15 mouse cellular contexts compared by ENCODE assay signal in genomic region chr13:69562654-69563574, GRCm38 (mm10). TPM values are rescaled to one million over a fixed set of nuclear protein-coding genes. Genes with fewer than 3 reads are reported as not detected.
DNase-seq lines count a peak whose midpoint lies in the region; ATAC-seq and TF ChIP-seq lines count a peak whose summit lies in the region.
"Had no signal": no experiment of that assay in that cellular context is flagged by ENCODE, and none has a peak within 500 bp of the region (broad histone marks: within the 10 kb centered on the region; RNA-seq: fewer than 3 reads in every experiment).

No protein-coding gene starts in this region.

- WGBS in kidney, embryonic 15.5 days, result 37% methylated on average over 12 of the region's 12 CpGs
- 26% methylated on average over 12 of the region's 12 CpGs for WGBS in heart, postnatal 0 days

- no peak for DNase-seq in kidney, postnatal 25 days
- peak; percentile 60 for DNase-seq in heart, adult 8-10 months (ENCODE audit: low spot score)
- DNase-seq in heart, postnatal 0 days (ENCODE audit: low spot score), result peak; percentile 80
- peak; percentile 38 for DNase-seq in skeletal muscle tissue, adult 2 months (ENCODE audit: low read depth, low spot score)
- DNase-seq in spleen, postnatal 36 days (ENCODE audit: low spot score in 2 of 2), result no peak
- DNase-seq in adrenal gland, postnatal 36 days, result no peak
- no peak for DNase-seq in frontal cortex, postnatal 14 days (ENCODE audit: low spot score in 2 of 2)
- DNase-seq: left cerebral cortex, postnatal 4 days; lung, postnatal 14 days had no signal

- no peak overlapping the region for H3K4me2 ChIP-seq in kidney, embryonic 15.5 days
- no peak overlapping the region for H3K4me2 ChIP-seq in heart, postnatal 0 days (ENCODE audit: low read depth, low read length)
- H3K4me2 ChIP-seq: midbrain, embryonic 11.5 days; neural tube, embryonic 15.5 days had no signal

- peaks cover 15% of the 10 kb centered on the region for H3K4me1 ChIP-seq in kidney, embryonic 15.5 days
- peaks cover 32% of the 10 kb centered on the region for H3K4me1 ChIP-seq in heart, postnatal 0 days (ENCODE audit: control insufficient read depth, insufficient read depth)

- H3K36me3 ChIP-seq in kidney, embryonic 15.5 days, result no peaks in the 10 kb centered on the region
- H3K36me3 ChIP-seq in heart, postnatal 0 days (replicated peaks; ENCODE audit: control insufficient read depth, insufficient read depth, low read length), result no peaks in the 10 kb centered on the region
- H3K36me3 ChIP-seq: neural tube, embryonic 15.5 days had no signal

- no peak overlapping the region for H3K4me3 ChIP-seq in kidney, embryonic 15.5 days (replicated peaks)
- H3K4me3 ChIP-seq in heart, postnatal 0 days (ENCODE audit: low read depth, low read length), result no peak overlapping the region
- H3K4me3 ChIP-seq: neural tube, embryonic 15.5 days had no signal

- TF ChIP-seq CTCF in heart, postnatal 0 days (IDR thresholded peaks at IDR 0.05; ENCODE audit: low read depth), result no peak

- no peak overlapping the region for H3K27ac ChIP-seq in kidney, embryonic 15.5 days
- no peak overlapping the region for H3K27ac ChIP-seq in heart, postnatal 0 days (ENCODE audit: low read depth)
- H3K27ac ChIP-seq: liver, embryonic 14.5 days; neural tube, embryonic 15.5 days had no signal

- TF ChIP-seq EP300 in heart, postnatal 0 days (IDR thresholded peaks at IDR 0.05; ENCODE audit: low read depth), result peak; percentile 69

- no peaks in the 10 kb centered on the region for H3K9me3 ChIP-seq in kidney, embryonic 15.5 days (replicated peaks)
- no peaks in the 10 kb centered on the region for H3K9me3 ChIP-seq in heart, postnatal 0 days (replicated peaks; ENCODE audit: control insufficient read depth, low read length)
- H3K9me3 ChIP-seq: neural tube, embryonic 15.5 days had no signal

- no peaks in the 10 kb centered on the region for H3K27me3 ChIP-seq in kidney, embryonic 15.5 days
- H3K27me3 ChIP-seq in heart, postnatal 0 days (ENCODE audit: control insufficient read depth, insufficient read depth, low read length), result no peaks in the 10 kb centered on the region
- H3K27me3 ChIP-seq: neural tube, embryonic 15.5 days; Patski had no signal

- no peak overlapping the region for H3K9ac ChIP-seq in kidney, embryonic 15.5 days
- H3K9ac ChIP-seq in heart, postnatal 0 days (replicated peaks; ENCODE audit: low read depth, low read length), result no peak overlapping the region
- H3K9ac ChIP-seq: liver, embryonic 14.5 days; neural tube, embryonic 15.5 days had no signal

- ATAC-seq in kidney, embryonic 15.5 days (replicated peaks; ENCODE audit: low FRiP score), result peak; percentile 85
- peak; percentile 95 for ATAC-seq in heart, postnatal 0 days (ENCODE audit: insufficient read depth, low read depth)
- ATAC-seq: hindbrain, embryonic 16.5 days; Patski had no signal

RNA-seq across cellular contexts. Expression of gene Tent4a, which starts 28.5 kb away (rescaled TPM):
- 5.1 and 5.5 TPM in 2 replicates for polyA plus RNA-seq in kidney, embryonic 15.5 days (2015; fragmentation: Nextera tagmentation; extraction: Ambion mirVana)
- total RNA-seq in heart, adult 8-10 months (2022), result 10 to 100 TPM; 10.6 to 14.1 (median 11.9) TPM
- 6.5 and 10.6 TPM in 2 replicates for total RNA-seq in heart, postnatal 0 days (2014; rRNA removed; ENCODE audit: low replicate concordance)
- polyA plus RNA-seq in heart, postnatal 0 days (2015; fragmentation: Nextera tagmentation; extraction: Ambion mirVana), result 1.6 and 1.9 TPM in 2 replicates
- 10 to 100 TPM; 23.2 to 25.3 TPM for total RNA-seq in adrenal gland, postnatal 36 days (2021)

RNA-seq across cellular contexts. Expression of gene Nsun2, which starts 29.4 kb away (rescaled TPM):
- 130 TPM in 2 replicates for polyA plus RNA-seq in kidney, embryonic 15.5 days (2015; fragmentation: Nextera tagmentation; extraction: Ambion mirVana)
- 10 to 100 TPM; 43.6 to 51.5 (median 47.4) TPM for total RNA-seq in heart, adult 8-10 months (2022)
- 21.7 and 21.8 TPM in 2 replicates for total RNA-seq in heart, postnatal 0 days (2014; rRNA removed; ENCODE audit: low replicate concordance)
- 34.2 and 34.3 TPM in 2 replicates for polyA plus RNA-seq in heart, postnatal 0 days (2015; fragmentation: Nextera tagmentation; extraction: Ambion mirVana)
- 10 to 100 TPM; 83.1 to 94.4 TPM for total RNA-seq in adrenal gland, postnatal 36 days (2021)

RNA-seq across cellular contexts. Expression of gene Srd5a1, which starts 48.3 kb away (rescaled TPM):
- 22.9 and 26.5 TPM in 2 replicates for polyA plus RNA-seq in kidney, embryonic 15.5 days (2015; fragmentation: Nextera tagmentation; extraction: Ambion mirVana)
- 1 to 10 TPM in 1 of 4 experiments, under 1 TPM in 3; 0.38 to 1.8 (median 0.71) TPM for total RNA-seq in heart, adult 8-10 months (2022)
- total RNA-seq in heart, postnatal 0 days (2014; rRNA removed; ENCODE audit: low replicate concordance), result 0.77 and 3.5 TPM in 2 replicates
- 3.0 and 3.3 TPM in 2 replicates for polyA plus RNA-seq in heart, postnatal 0 days (2015; fragmentation: Nextera tagmentation; extraction: Ambion mirVana)
- 10 to 100 TPM in 1 of 2 experiments, 1 to 10 TPM in 1; 8.2 to 23.2 TPM for total RNA-seq in adrenal gland, postnatal 36 days (2021)

Comparison
In these comparisons a context has a peak if more than half of its experiments do, and no peak if none do; other contexts are left out.
1. DNase-seq: peak in heart, adult 8-10 months (single experiment), heart, postnatal 0 days (single experiment) and skeletal muscle tissue, adult 2 months (single experiment); none in kidney, postnatal 25 days (0 of 2), spleen, postnatal 36 days (0 of 2), adrenal gland, postnatal 36 days (0 of 2) and frontal cortex, postnatal 14 days (0 of 2).